Mouse (Mus musculus) CH12.LX (cell line): ENCODE results near the gene Pex16. TPM values are rescaled to one million over a fixed set of nuclear protein-coding genes. Genes with fewer than 3 reads are reported as not detected.

Source experiments
- DNase-seq: peaks from one replicate; pipeline ENCODE4 v3.0.0-alpha.2; 2013; ENCODE audit errors: extremely low read depth
- H3K27ac ChIP-seq: 2 replicates; pipeline ENCODE4 v1.5.1; 2012; ENCODE audit warnings: low read depth, mild to moderate bottlenecking, control low read depth, moderate library complexity; ENCODE audit not compliant: insufficient read depth
- H3K27me3 ChIP-seq: replicated peaks from 2 replicates; pipeline ENCODE3; 2012; ENCODE audit warnings: inconsistent platforms
- H3K36me3 ChIP-seq, 2 experiments: replicated peaks in 1 of 2; 2 replicates each; pipeline versions ENCODE3 to v1.6.1; 2012; ENCODE audit warnings: inconsistent platforms in 1 of 2, low read length in 1 of 2, mild to moderate bottlenecking in 1 of 2, mixed read lengths in 1 of 2, moderate library complexity in 1 of 2; ENCODE audit not compliant: control insufficient read depth in 1 of 2, insufficient read depth in 1 of 2
- H3K4me1 ChIP-seq, 2 experiments: 2 replicates each; pipeline ENCODE4 v1.6.1; 2012; ENCODE audit warnings: inconsistent platforms in 1 of 2, moderate library complexity in 1 of 2; ENCODE audit not compliant: insufficient read depth in 2 of 2, control insufficient read depth in 1 of 2
- H3K4me2 ChIP-seq: 2 replicates; pipeline ENCODE4 v1.6.1; 2012; ENCODE audit warnings: low read depth, mild to moderate bottlenecking, control low read depth; ENCODE audit not compliant: poor library complexity, insufficient read depth, severe bottlenecking
- H3K4me3 ChIP-seq, 3 experiments: fragments of 150-350 bp in 1 of 3; sonication (generic) in 1 of 3; replicated peaks in 1 of 3; 2 replicates each; pipeline versions ENCODE3 to v1.5.1; 2011 to 2012; ENCODE audit warnings: low read depth in 2 of 3, low read length in 2 of 3, mild to moderate bottlenecking in 2 of 3, moderate library complexity in 2 of 3, control low read depth in 1 of 3, improper control_type of control experiment in 1 of 3, inconsistent platforms in 1 of 3, mixed read lengths in 1 of 3; ENCODE audit not compliant: poor library complexity in 1 of 3
- H3K79me2 ChIP-seq: replicated peaks from 2 replicates; pipeline ENCODE4 v1.6.1; 2012; ENCODE audit warnings: mild to moderate bottlenecking, moderate library complexity; ENCODE audit not compliant: control insufficient read depth, poor library complexity, insufficient read depth, severe bottlenecking; ENCODE audit errors: extremely low read depth
- H3K9ac ChIP-seq: 2 replicates; pipeline ENCODE4 v1.6.1; 2012; ENCODE audit warnings: low read depth, mild to moderate bottlenecking, control low read depth, moderate library complexity; ENCODE audit not compliant: insufficient read depth
- H3K9me3 ChIP-seq: replicated peaks from 2 replicates; pipeline ENCODE3; 2012; ENCODE audit warnings: low read length, inconsistent platforms, mixed read lengths
- CHD2 ChIP-seq: IDR thresholded peaks from 2 replicates; pipeline ENCODE4 v1.6.1; 2011; ENCODE audit warnings: low read length, improper control_type of control experiment
- CTCF ChIP-seq, 2 experiments: IDR thresholded peaks in 1 of 2; conservative IDR thresholded peaks in 1 of 2; 2 replicates each; pipeline ENCODE4 v1.5.1; 2011 to 2012; ENCODE audit warnings: low read depth in 2 of 2, low read length in 2 of 2, improper control_type of control experiment in 1 of 2, inconsistent platforms in 1 of 2, mild to moderate bottlenecking in 1 of 2, moderate library complexity in 1 of 2
- E2F4 ChIP-seq: IDR thresholded peaks from 2 replicates; pipeline ENCODE4 v1.6.1; 2011; ENCODE audit warnings: low read depth, low read length, improper control_type of control experiment; ENCODE audit not compliant: insufficient replicate concordance
- HCFC1 ChIP-seq: IDR thresholded peaks from 2 replicates; pipeline ENCODE4 v1.6.1; 2012; ENCODE audit warnings: low read depth, mild to moderate bottlenecking, inconsistent platforms, low read length, improper control_type of control experiment
- IRF4 ChIP-seq: IDR thresholded peaks from 2 replicates; pipeline ENCODE4 v1.6.1; 2014; ENCODE audit warnings: low read depth, mild to moderate bottlenecking, inconsistent platforms, low read length, improper control_type of control experiment
- JUN ChIP-seq: IDR thresholded peaks from 2 replicates; pipeline ENCODE4 v1.6.1; 2011; ENCODE audit warnings: low read depth, mild to moderate bottlenecking, low read length, improper control_type of control experiment, moderate library complexity; ENCODE audit not compliant: insufficient read depth
- JUND ChIP-seq: conservative IDR thresholded peaks from 2 replicates; pipeline ENCODE4 v1.6.1; 2011; ENCODE audit warnings: low read depth, low read length, improper control_type of control experiment
- KAT2A ChIP-seq: IDR thresholded peaks from 2 replicates; pipeline ENCODE4 v1.6.1; 2012; ENCODE audit warnings: low read length, improper control_type of control experiment, inconsistent platforms; ENCODE audit not compliant: insufficient replicate concordance
- MAZ ChIP-seq: IDR thresholded peaks from 2 replicates; pipeline ENCODE4 v1.6.1; 2012; ENCODE audit warnings: low read depth, mild to moderate bottlenecking, inconsistent platforms, low read length, improper control_type of control experiment, moderate library complexity
- MEF2A ChIP-seq: IDR thresholded peaks from 2 replicates; pipeline ENCODE4 v1.6.1; 2014; ENCODE audit warnings: low read depth, mild to moderate bottlenecking, inconsistent platforms, low read length, improper control_type of control experiment, borderline replicate concordance
- MXI1 ChIP-seq: IDR thresholded peaks from 2 replicates; pipeline ENCODE4 v1.6.1; 2011; ENCODE audit warnings: mild to moderate bottlenecking, low read depth, low read length, improper control_type of control experiment
- MYC ChIP-seq: IDR thresholded peaks from 2 replicates; pipeline ENCODE4 v1.6.1; 2011; ENCODE audit warnings: low read depth, mild to moderate bottlenecking, improper control_type of control experiment, low read length
- NELFE ChIP-seq: IDR thresholded peaks from 2 replicates; pipeline ENCODE4 v1.6.1; 2011; ENCODE audit warnings: low read depth, low read length, improper control_type of control experiment
- PAX5 ChIP-seq: IDR thresholded peaks from 2 replicates; pipeline ENCODE4 v1.6.1; 2012; ENCODE audit warnings: low read length, inconsistent platforms, mixed read lengths
- POLR2A ChIP-seq: IDR thresholded peaks from 2 replicates; pipeline ENCODE4 v1.6.1; 2011; ENCODE audit warnings: low read depth, mild to moderate bottlenecking, improper control_type of control experiment, low read length
- POLR2AphosphoS2 ChIP-seq: IDR thresholded peaks from 2 replicates; pipeline ENCODE4 v1.6.1; 2011; ENCODE audit warnings: low read depth, low read length, improper control_type of control experiment
- RCOR1 ChIP-seq: conservative IDR thresholded peaks from 2 replicates; pipeline ENCODE4 v1.6.1; 2012; ENCODE audit warnings: low read depth, mild to moderate bottlenecking, inconsistent platforms, low read length, improper control_type of control experiment
- SIN3A ChIP-seq: IDR thresholded peaks from 2 replicates; pipeline ENCODE4 v1.6.1; 2012; ENCODE audit warnings: low read length, improper control_type of control experiment, inconsistent platforms
- TCF12 ChIP-seq: IDR thresholded peaks from 2 replicates; pipeline ENCODE4 v1.6.1; 2014; ENCODE audit warnings: low read depth, mild to moderate bottlenecking, inconsistent platforms, low read length, improper control_type of control experiment
- ZC3H11A ChIP-seq: IDR thresholded peaks from 2 replicates; pipeline ENCODE4 v1.6.1; 2012; ENCODE audit warnings: low read depth, mild to moderate bottlenecking, inconsistent platforms, low read length, improper control_type of control experiment
- ZKSCAN1 ChIP-seq: IDR thresholded peaks from 2 replicates; pipeline ENCODE4 v1.6.1; 2012; ENCODE audit warnings: low read depth, inconsistent platforms, low read length, improper control_type of control experiment, borderline replicate concordance
- ZMIZ1 ChIP-seq: IDR thresholded peaks from 2 replicates; pipeline ENCODE4 v1.6.1; 2012; ENCODE audit warnings: low read depth, mild to moderate bottlenecking, inconsistent platforms, low read length, improper control_type of control experiment
- ZNF384 ChIP-seq: IDR thresholded peaks from 2 replicates; pipeline ENCODE4 v1.6.1; 2012; ENCODE audit warnings: low read depth, low read length, improper control_type of control experiment, inconsistent platforms
- dilution Hi-C: fragments of 300-500 bp; cut with MboI; formaldehyde crosslinking; loops from 2 replicates; pipeline ENCODE4 v1.14.3; 2020; ENCODE audit warnings: low sequenced_read_pairs; ENCODE audit not compliant: extremely low pct_unique_long_range_greater_than_20kb, extremely low pct_ligation_motif_present
- in situ Hi-C: fragments of 300-500 bp; cut with MboI; formaldehyde crosslinking; loops from 3 replicates; pipeline ENCODE4 v1.14.3; 2019; ENCODE audit warnings: low sequenced_read_pairs, low pct_ligation_motif_present, low pct_unique_long_range_greater_than_20kb, mixed read lengths
- polyA plus RNA-seq: library from polyadenylated mRNA; unstranded; fragments of >175 nt; gene quantifications from 2 replicates; pipeline ENCODE4 v1.2.1, GENCODE M21; 2012; ENCODE audit warnings: low read depth; ENCODE audit not compliant: insufficient read length
- total RNA-seq, 2 experiments: library from RNA; depleted of rRNA; stranded (reverse); fragments of 300-350 nt in 1 of 2; fragments of >200 nt in 1 of 2; gene quantifications; 2 replicates each; pipeline ENCODE4 v1.2.3; 2012 to 2014

The Pex16 gene
- total and polyA plus RNA-seq, 3 experiments = 28.7 to 44.0 (median 36.6) TPM

- no peak for DNase-seq
- Histone ChIP-seq H3K79me2 (peaks cover 9% of the 10 kb centered on the region), H3K4me1 (peaks cover 13 to 43% of the 10 kb centered on the region in 2 experiments), H3K9me3 (no peaks in the 10 kb centered on the region), H3K4me3 (no peak overlapping the region), H3K9ac (no peak overlapping the region), H3K27ac (no peak overlapping the region), H3K36me3 (peaks cover 6 to 13% of the 10 kb centered on the region in 2 experiments), H3K4me2 (no peak overlapping the region), H3K27me3 (peaks cover 9% of the 10 kb centered on the region)
- dilution Hi-C loops = no loop called here
- in situ Hi-C loops = no loop called here
- TF ChIP-seq HCFC1 = no peak
- no peak for TF ChIP-seq RCOR1
- TF ChIP-seq IRF4 = no peak
- no peak for TF ChIP-seq POLR2A
- TF ChIP-seq ZNF384 = no peak
- no peak for TF ChIP-seq ZMIZ1
- no peak for TF ChIP-seq PAX5
- TF ChIP-seq JUND = no peak
- TF ChIP-seq E2F4 = no peak
- TF ChIP-seq TCF12 = no peak
- no peak for TF ChIP-seq POLR2AphosphoS2
- no peak for TF ChIP-seq MYC
- TF ChIP-seq SIN3A = no peak
- TF ChIP-seq KAT2A = no peak
- TF ChIP-seq MAZ = no peak
- no peak for TF ChIP-seq CHD2
- TF ChIP-seq MEF2A = no peak
- no peak for TF ChIP-seq NELFE
- TF ChIP-seq MXI1 = no peak
- no peak for TF ChIP-seq ZKSCAN1
Observed at GRCm38 (mm10) chr2:92372767-92373436, 1.6 kb upstream of the Pex16 start.

GRCm38 (mm10) chr2:92373437-92373813 is 1.1 kb upstream of the Pex16 start:
- DNase-seq = no peak
- no peaks in the 10 kb centered on the region for H3K9me3 ChIP-seq
- peaks cover 9% of the 10 kb centered on the region for H3K27me3 ChIP-seq
- no peak overlapping the region for H3K4me3 ChIP-seq
- H3K4me2 ChIP-seq = no peak overlapping the region
- dilution Hi-C loops = no loop called here
- H3K36me3 ChIP-seq = peaks cover 11 to 18% of the 10 kb centered on the region in 2 experiments
- in situ Hi-C loops = no loop called here
- no peak overlapping the region for H3K9ac ChIP-seq
- peaks cover 9% of the 10 kb centered on the region for H3K79me2 ChIP-seq
- TF ChIP-seq CTCF (conservative IDR thresholded peaks at IDR 0.05 in 1 of 2, IDR thresholded peaks at IDR 0.05 in 1 of 2; ENCODE audit: low read depth in 2 of 2, low read length in 2 of 2) (no peak), JUN (no peak), ZKSCAN1 (no peak), ZNF384 (no peak), NELFE (no peak), KAT2A (no peak), ZC3H11A (no peak), MYC (no peak)
- peaks cover 14 to 48% of the 10 kb centered on the region in 2 experiments for H3K4me1 ChIP-seq
- H3K27ac ChIP-seq = no peak overlapping the region
